10 mouse cellular contexts compared by ENCODE assay signal in genomic region chr9:68302232-68302925, GRCm38 (mm10).
DNase-seq lines count a peak whose midpoint lies in the region; ATAC-seq lines count a peak whose summit lies in the region.
"Had no signal": no experiment of that assay in that cellular context is flagged by ENCODE, and none has a peak within 500 bp of the region (broad histone marks: within the 10 kb centered on the region; RNA-seq: fewer than 3 reads in every experiment).

No protein-coding gene starts in this region.

- no peaks in the 10 kb centered on the region for H3K36me3 ChIP-seq in midbrain, embryonic 14.5 days (ENCODE audit: control insufficient read depth, insufficient read depth, low read length)
- no peaks in the 10 kb centered on the region for H3K36me3 ChIP-seq in midbrain, embryonic 15.5 days (replicated peaks)

- intact Hi-C loops in left cerebral cortex, postnatal 4 days (cut with DNase I), result no loop called here

- H3K4me2 ChIP-seq in midbrain, embryonic 14.5 days (ENCODE audit: low read length), result no peak overlapping the region
- H3K4me2 ChIP-seq in midbrain, embryonic 15.5 days, result no peak overlapping the region

- no peaks in the 10 kb centered on the region for H3K27me3 ChIP-seq in midbrain, embryonic 14.5 days (ENCODE audit: control insufficient read depth, insufficient read depth, low read length)
- no peaks in the 10 kb centered on the region for H3K27me3 ChIP-seq in midbrain, embryonic 15.5 days (replicated peaks)

- no peak overlapping the region for H3K4me3 ChIP-seq in midbrain, embryonic 14.5 days (replicated peaks; ENCODE audit: low read depth, low read length)
- no peak overlapping the region for H3K4me3 ChIP-seq in midbrain, embryonic 15.5 days
- H3K4me3 ChIP-seq: erythroblast, embryonic 14.5 days had no signal

- DNase-seq in midbrain, embryonic 14.5 days, result peak; percentile 39
- DNase-seq in gastrocnemius, postnatal 10 days, result peak; percentile 36
- DNase-seq in heart, postnatal 4 days, result peak; percentile 73
- DNase-seq in skeletal muscle tissue, adult 2 months (ENCODE audit: low read depth, low spot score), result peak; percentile 32
- no peak for DNase-seq in right cerebral cortex, adult 18-20 months
- DNase-seq in left cerebral cortex, postnatal 4 days, result no peak

- no peaks in the 10 kb centered on the region for H3K9me3 ChIP-seq in midbrain, embryonic 14.5 days (ENCODE audit: control insufficient read depth, low read length)
- no peaks in the 10 kb centered on the region for H3K9me3 ChIP-seq in midbrain, embryonic 15.5 days

- H3K9ac ChIP-seq in midbrain, embryonic 14.5 days (replicated peaks; ENCODE audit: low read length), result no peak overlapping the region
- no peak overlapping the region for H3K9ac ChIP-seq in midbrain, embryonic 15.5 days
- H3K9ac ChIP-seq: liver, embryonic 14.5 days had no signal

- WGBS in midbrain, embryonic 14.5 days, result 65% methylated on average over 7 of the region's 7 CpGs
- 56% methylated on average over 7 of the region's 7 CpGs for WGBS in midbrain, embryonic 15.5 days

- no peak for ATAC-seq in midbrain, embryonic 14.5 days (ENCODE audit: low FRiP score, low TSS enrichment)
- ATAC-seq in midbrain, embryonic 15.5 days (replicated peaks), result no peak
- no peak for ATAC-seq in monocyte, adult 5-6 weeks (replicated peaks; ENCODE audit: insufficient number of reproducible peaks, low FRiP score, low TSS enrichment, poor library complexity, severe bottlenecking)

- H3K27ac ChIP-seq in midbrain, embryonic 14.5 days (replicated peaks; ENCODE audit: low read depth, low read length), result no peak overlapping the region
- H3K27ac ChIP-seq in midbrain, embryonic 15.5 days, result no peak overlapping the region
- H3K27ac ChIP-seq: liver, embryonic 14.5 days had no signal

- no peaks in the 10 kb centered on the region for H3K4me1 ChIP-seq in midbrain, embryonic 14.5 days (ENCODE audit: control insufficient read depth, insufficient read depth, low read length)
- H3K4me1 ChIP-seq in midbrain, embryonic 15.5 days, result no peaks in the 10 kb centered on the region

Comparison
In these comparisons a context has a peak if more than half of its experiments do, and no peak if none do; other contexts are left out.
1. DNase-seq: peak in midbrain, embryonic 14.5 days (single experiment), gastrocnemius, postnatal 10 days (single experiment), heart, postnatal 4 days (single experiment) and skeletal muscle tissue, adult 2 months (single experiment); none in right cerebral cortex, adult 18-20 months (single experiment) and left cerebral cortex, postnatal 4 days (single experiment).